Mouse (Mus musculus) gastrocnemius, adult 2 months (tissue): ENCODE measurements at regions not wholly inside any gene's neighbourhood (a gene's known extent, or its start where the extent isn't known, plus 50 kb on each side); places are given as distances from the start of the nearest gene placed in this dataset.

ENCODE experiments used
- DNase-seq: peaks from one replicate; pipeline ENCODE4 v3.0.0; 2022
- H3K27ac ChIP-seq: fragments of 200-600 bp; 2 replicates; pipeline ENCODE4 v1.8.1; 2022; ENCODE audit warnings: mild to moderate bottlenecking
- H3K4me3 ChIP-seq: fragments of 200-600 bp; 2 replicates; pipeline ENCODE4 v1.8.1; 2022; ENCODE audit warnings: mild to moderate bottlenecking, moderate library complexity
- CTCF ChIP-seq: fragments of 200-600 bp; IDR thresholded peaks from 2 replicates; pipeline ENCODE4 v1.8.1; 2022; ENCODE audit warnings: antibody characterized with exemption, mild to moderate bottlenecking, moderate library complexity
- intact Hi-C: fragments of 180-260 bp; cut with DNase I; formaldehyde crosslinking; loops from one replicate; pipeline ENCODE4 v1.15.1; 2025

DNA sequence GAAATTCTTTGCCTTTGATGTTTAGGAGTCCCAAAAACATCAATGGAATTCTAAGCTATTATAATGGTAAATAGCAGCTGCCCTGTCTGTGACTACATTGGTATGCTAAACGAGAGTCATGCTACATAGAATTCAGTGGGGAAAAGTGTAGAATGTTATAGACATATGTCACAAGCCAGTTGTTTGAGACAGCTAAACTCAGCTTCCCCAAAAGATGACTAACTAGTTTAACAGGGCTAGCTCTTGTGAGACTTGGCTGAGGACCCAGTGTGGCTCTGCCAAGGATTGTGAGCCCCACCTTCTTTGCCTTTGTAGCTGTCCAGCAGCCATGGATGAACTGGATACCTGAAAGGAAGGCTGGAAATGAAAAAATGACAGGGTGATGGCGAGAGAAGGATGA, 122.8 kb upstream of the Peli1 start:
- TF ChIP-seq CTCF = no peak

DNA sequence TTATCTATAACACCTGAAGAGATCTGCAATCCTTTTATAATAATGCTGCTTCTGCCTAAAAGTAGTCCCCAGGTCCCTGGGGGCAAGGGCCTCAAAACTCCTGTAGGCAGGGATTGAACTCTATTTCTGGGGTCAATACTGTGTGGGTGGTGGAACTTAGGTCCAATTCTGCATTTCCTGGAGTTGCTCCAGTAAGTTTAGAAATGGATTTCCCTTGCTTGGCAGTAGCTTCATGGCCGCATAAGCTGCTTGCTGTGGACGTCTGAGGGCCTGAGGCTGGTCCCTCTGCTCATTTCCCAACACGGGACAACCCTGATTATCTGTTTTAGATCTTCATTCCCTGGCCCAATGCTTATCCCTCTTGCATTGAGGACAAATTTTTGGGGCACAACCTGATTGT, 118.0 kb upstream of the Peli1 start:
- Histone ChIP-seq H3K27ac (no peak overlapping the region), H3K4me3 (no peak overlapping the region)
- no peak for TF ChIP-seq CTCF
- no peak for DNase-seq
- intact Hi-C loops = no loop called here

More for the DNA sequence above, 122.8 kb upstream of the Peli1 start:
- no peak for DNase-seq
- Histone ChIP-seq H3K4me3 (no peak overlapping the region), H3K27ac (no peak overlapping the region)
- intact Hi-C loops = loop anchor here (5.0 kb wide), 1 partner anchor 34 kb away; no protein-coding TSS in a partner anchor

DNA sequence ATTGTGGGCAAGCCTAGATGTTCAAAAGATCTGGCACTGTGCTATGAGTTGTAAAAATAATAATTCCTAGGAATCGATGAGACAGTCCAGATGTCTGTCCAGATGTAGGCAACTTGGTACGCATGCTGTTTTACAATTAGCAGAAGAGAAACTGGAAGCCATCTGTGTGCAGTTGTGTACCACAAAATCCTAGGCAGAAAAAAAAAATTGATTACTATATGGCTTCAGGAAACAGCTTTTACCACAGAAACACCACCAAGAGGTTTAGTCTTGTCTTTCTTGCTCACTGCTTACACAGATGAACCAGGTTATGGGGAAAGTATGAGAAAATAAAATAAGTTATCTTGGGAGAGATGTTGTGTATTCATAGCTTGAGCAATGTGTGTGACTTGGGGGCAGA, 109.5 kb upstream of the Peli1 start:
- no peak for DNase-seq
- no peak overlapping the region for H3K27ac ChIP-seq
- no peak overlapping the region for H3K4me3 ChIP-seq
- intact Hi-C loops = no loop called here
- TF ChIP-seq CTCF = no peak

DNA sequence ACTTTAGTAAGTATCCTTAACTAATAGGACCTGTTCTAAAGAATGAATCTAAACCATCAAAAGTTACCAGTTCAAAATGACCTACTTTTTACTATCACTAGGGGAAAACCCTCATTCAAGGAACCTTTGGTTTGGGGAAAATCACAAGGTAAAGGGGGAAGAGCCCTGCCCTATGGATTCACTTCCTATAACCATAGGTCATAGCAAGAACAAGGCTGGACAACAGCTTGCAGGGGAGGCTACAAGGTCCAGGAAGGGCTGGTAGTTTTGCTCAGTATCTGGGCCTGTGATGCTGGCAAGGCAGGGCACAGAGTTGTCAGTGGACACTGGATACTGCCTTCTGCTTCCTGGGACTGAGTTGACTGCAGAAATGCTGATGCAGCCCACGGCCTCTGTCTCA, 109.1 kb upstream of the Peli1 start:
- no peak for DNase-seq
- intact Hi-C loops = no loop called here
- no peak for TF ChIP-seq CTCF
- H3K4me3 ChIP-seq = no peak overlapping the region
- H3K27ac ChIP-seq = no peak overlapping the region

DNA sequence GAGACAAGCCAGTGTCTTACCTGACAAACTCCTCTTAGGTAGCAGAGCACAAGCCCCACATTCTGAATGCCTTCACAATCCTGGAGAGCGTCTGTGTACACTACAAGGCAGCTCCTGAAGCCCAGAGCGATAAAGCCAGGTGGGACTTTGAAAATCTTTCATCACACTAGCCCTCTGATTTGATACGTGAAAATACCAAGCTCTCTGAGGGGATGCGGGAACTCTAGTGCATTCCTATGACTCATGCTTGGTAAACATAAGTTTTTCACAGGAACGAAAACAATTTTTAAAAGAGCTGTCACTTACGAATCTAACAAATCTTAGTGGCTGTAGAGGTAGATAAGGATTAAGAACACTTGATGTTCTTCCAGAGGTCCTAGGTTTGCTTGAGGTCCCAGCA, 108.6 kb upstream of the Peli1 start:
- intact Hi-C loops = no loop called here
- no peak for TF ChIP-seq CTCF
- no peak for DNase-seq

DNA sequence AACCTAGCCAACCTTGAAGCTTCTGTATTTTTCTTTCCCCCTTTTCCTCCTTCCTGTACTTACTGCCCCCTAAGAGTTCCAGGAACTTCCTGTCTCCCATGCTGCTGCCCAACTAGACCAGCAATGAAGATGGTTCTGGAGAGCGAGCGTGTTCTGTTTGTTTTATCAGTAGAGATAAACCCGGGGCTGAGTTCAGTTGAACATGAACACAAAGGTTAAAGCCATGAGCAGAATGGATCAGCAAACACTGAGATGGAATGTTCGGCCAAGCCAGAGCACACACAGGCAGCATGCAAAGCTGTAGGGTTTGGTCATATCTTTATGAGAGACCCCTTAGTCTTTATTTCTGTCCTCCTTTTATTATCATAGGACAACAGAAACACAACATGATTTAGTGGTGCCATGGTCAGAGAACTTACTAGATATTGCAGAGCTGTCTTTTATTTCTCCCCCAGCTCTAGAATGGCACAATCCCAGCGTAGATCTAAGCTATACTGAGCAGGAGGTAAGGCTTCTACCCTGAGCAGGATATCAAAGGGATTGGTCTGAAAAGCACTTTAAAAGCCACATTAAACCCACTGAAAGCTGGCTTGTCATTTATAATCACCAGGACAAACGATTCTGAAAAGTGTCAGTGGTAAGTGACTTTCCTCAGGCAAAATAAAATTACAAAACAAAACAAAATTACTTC, 105.9 kb upstream of the Peli1 start:
- no peak for DNase-seq
- no peak for TF ChIP-seq CTCF
- Histone ChIP-seq H3K4me3 (no peak overlapping the region), H3K27ac (no peak overlapping the region)
- intact Hi-C loops = no loop called here

More for the DNA sequence above, 108.6 kb upstream of the Peli1 start:
- no peak overlapping the region for H3K4me3 ChIP-seq
- H3K27ac ChIP-seq = no peak overlapping the region

DNA sequence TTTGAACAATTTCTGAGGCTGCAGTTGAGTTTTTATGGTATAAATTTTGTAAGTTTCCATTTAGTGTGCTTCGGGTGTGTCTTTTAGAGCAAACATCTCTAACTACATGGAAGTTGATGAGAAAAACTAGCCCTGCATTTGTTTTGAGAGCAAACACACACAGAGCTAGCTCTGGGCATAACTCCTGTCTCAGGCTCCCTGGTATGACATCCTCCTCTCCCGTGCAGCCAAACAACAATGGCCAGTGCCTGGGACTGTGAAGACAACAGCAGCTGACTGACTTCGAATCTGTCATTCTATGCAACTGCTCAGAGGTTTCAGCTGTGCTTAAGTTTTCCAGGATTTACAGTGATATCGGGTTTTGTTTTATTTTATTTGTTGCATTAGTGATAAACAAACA, 105.3 kb upstream of the Peli1 start:
- DNase-seq = no peak
- intact Hi-C loops = no loop called here
- TF ChIP-seq CTCF = no peak
- no peak overlapping the region for H3K4me3 ChIP-seq
- H3K27ac ChIP-seq = no peak overlapping the region

DNA sequence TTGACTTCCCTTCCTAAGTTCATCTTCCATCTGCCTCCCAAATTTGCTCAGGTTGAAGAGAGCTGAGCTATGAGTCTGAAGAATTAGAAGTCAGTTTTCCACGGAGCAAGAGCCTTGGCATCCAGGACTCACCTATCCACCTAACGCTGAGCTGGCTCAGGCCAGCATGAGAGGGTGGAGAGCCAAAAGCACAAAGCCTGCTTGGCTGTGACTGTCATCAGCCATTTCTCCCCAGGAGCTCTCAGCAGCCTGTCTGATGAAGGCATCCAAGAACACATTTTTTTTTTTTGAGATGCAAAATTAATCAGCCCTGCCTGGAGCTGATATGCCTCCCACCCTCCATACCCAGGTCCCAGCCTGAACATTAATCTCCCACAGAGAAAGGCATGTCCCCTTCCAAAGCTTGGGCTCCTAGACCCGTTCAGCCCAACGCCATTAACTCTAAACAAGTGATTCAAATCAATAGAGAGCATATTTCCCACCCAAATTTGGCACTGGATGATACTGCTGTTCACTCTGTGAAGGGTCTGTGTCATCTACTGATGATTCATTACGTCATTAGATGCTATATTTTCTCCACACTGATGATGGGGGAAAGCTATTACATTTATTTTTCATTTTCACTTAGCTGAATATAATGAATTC, 103.8 kb upstream of the Peli1 start:
- Histone ChIP-seq H3K4me3 (no peak overlapping the region), H3K27ac (no peak overlapping the region)
- TF ChIP-seq CTCF = no peak
- DNase-seq = no peak
- intact Hi-C loops = no loop called here

DNA sequence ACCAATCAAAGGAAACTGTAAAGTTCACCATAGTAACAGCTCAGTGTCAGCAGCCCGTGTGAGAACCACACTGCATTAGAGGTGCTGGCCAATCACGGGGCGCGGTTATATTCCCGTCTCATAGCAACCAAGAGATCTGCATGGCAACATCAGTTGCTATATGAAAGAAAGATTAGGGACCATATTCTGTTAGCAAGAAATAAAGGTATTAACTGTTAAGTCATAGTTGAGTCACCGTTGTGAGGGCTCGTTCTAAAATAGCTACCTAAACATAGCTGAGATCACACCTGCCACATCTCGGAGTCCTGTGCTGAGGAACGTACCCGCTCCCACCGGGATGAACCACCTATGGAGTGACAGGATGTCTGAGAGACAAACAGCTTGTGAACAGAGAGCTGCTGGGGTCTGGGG, 103.2 kb upstream of the Peli1 start:
- Histone ChIP-seq H3K4me3 (no peak overlapping the region), H3K27ac (no peak overlapping the region)
- TF ChIP-seq CTCF = no peak
- intact Hi-C loops = no loop called here
- DNase-seq = no peak

DNA sequence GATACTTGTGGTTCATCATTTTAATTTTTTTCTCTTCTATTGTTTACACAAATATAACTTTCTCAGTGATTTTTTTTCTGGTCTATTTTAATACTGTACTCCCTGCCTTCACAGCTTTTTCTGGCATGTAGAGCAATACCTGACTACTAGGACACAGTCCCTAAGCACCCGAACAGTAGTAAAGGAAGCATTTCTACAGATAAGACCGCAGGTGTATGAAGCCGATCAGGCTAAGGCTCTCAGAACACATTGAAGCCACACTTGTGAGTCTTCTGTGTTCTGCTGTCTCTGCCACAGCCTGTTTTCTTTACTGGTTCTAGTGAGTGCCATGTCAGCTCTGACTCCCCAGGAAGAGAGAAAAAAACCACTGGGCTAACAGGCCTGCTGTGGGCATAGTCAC, 102.2 kb upstream of the Peli1 start:
- no peak for DNase-seq
- Histone ChIP-seq H3K4me3 (no peak overlapping the region), H3K27ac (no peak overlapping the region)
- TF ChIP-seq CTCF = no peak
- intact Hi-C loops = no loop called here

DNA sequence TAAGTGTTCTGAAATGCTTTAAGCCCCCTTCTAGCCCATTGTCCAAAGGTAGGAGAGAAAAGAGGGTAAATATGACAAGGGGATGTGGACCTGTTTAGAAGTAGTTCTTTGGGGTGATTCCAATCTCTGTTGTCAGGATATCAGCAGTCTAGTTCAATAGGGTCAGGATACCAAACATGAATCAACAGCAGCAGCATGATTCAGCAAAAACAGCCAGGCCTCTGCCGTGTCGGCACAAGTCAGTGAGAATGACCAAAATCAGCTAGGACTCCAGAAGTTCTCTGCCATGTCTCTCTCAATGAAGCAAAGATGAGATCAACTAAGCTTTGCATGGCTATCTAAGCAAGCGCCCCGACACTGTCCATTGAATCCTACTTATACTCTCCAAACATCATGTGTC, 97.5 kb upstream of the Peli1 start:
- DNase-seq = no peak
- no peak overlapping the region for H3K27ac ChIP-seq
- TF ChIP-seq CTCF = no peak
- no peak overlapping the region for H3K4me3 ChIP-seq
- intact Hi-C loops = no loop called here

DNA sequence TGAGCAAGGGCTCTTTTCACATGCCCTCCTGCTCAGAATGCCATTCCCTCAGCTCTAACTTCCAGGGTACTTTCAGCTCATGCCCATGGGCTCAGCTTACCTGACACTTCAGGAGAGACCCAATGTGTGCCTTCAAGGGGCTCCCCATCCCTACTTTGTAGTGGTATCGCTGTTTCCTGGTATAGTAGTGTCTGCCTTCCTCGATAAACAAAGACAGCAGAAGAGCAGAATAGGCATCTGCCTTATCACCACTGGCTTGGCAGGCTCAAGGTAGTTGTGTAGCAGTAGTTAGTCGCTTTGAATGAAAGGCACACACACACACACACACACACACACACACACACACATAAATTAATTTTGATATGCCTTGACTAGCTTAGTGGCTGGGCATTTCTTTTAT, 89.7 kb upstream of the Peli1 start:
- no peak for TF ChIP-seq CTCF
- intact Hi-C loops = loop anchor here (5.0 to 10.0 kb wide), 2 partner anchors 34 to 73 kb away; no protein-coding TSS in a partner anchor
- Histone ChIP-seq H3K27ac (no peak overlapping the region), H3K4me3 (no peak overlapping the region)
- no peak for DNase-seq

DNA sequence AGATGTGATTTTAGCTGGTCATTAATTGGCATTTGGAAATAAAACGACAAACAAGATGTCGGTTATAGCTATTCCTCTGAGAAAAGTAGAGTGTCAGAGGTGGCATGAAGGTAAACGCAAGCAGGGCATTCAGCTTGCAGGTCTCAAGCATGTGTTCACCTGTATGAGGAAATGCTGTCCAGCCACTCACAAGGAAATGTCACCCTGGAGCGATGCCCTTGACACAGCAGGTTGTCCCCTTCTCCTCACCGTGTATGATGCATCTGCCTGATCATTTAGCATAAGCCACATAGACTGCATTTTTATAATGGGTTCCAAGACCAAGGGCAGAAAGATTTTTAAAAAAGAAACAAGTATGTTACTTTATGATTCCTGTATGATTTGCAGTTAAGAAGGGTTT, 83.9 kb upstream of the Peli1 start:
- Histone ChIP-seq H3K27ac (no peak overlapping the region), H3K4me3 (no peak overlapping the region)
- TF ChIP-seq CTCF = no peak
- no peak for DNase-seq
- intact Hi-C loops = loop anchor here (10.0 kb wide), 1 partner anchor 68 kb away; no protein-coding TSS in a partner anchor

DNA sequence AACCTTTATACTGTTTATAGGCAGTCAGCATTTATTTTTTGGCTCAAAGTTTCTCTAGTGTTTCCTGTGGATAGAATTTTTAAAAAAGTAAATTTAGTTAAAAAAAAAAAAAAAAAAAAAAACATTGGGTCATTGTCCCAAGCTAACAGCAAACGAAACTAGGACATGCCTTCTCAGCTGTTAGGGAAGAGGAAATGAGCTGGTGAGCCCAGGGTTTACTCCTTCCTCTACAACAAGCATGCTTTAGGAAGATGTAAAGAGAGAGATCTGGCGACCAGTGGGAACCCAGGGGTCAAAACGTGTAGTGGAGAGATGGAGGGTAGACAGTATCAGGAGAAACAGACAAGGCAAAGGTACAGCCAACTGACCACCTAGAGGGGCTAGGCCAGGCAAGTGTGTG, 81.6 kb upstream of the Peli1 start:
- intact Hi-C loops = loop anchor here (10.0 kb wide), 1 partner anchor 65 kb away; no protein-coding TSS in a partner anchor
- no peak for TF ChIP-seq CTCF
- H3K4me3 ChIP-seq = no peak overlapping the region
- no peak for DNase-seq
- no peak overlapping the region for H3K27ac ChIP-seq
